Mouse (Mus musculus): ENCODE data around the gene Tmem56. TPM values are rescaled to one million over a fixed set of nuclear protein-coding genes. Genes with fewer than 3 reads are reported as not detected.

The Tmem56 gene
- polyA plus RNA-seq, 1 experiment: 1.1 TPM

DNA sequence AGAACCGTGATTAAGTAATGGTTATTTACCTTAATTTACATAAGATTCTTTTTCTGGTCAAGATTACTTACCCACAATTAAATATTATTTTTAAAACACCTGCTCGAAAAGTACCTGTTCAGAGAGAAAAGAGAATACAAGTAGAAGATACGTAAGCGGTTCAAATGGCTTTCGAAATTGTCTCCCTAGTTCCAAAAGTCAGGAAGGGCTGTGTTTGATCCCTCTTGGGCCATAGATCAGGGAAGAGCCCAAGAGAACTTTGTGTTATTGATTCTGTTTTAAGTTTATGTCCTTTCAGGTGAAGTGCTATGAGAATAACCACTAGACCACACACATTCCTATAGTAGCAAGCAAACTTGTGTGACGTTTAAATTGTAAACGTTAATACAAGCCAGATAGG lies 95.4 kb downstream of the Tmem56 start:
- Histone ChIP-seq H3K4me1 (ENCODE audit: control insufficient read depth) (peaks cover 8% of the 10 kb centered on the region), H3K27me3 (ENCODE audit: control insufficient read depth) (peaks cover 7% of the 10 kb centered on the region), H3K36me3 (ENCODE audit: control insufficient read depth) (no peaks in the 10 kb centered on the region), H3K4me3 (replicated peaks) (no peak overlapping the region), H3K9me3 (ENCODE audit: control insufficient read depth, low read length) (no peaks in the 10 kb centered on the region)
- no peak for TF ChIP-seq TAL1 (IDR thresholded peaks at IDR 0.05; ENCODE audit: low read length)
- TF ChIP-seq GATA1 (IDR thresholded peaks at IDR 0.05; ENCODE audit: low read length): no peak

DNA sequence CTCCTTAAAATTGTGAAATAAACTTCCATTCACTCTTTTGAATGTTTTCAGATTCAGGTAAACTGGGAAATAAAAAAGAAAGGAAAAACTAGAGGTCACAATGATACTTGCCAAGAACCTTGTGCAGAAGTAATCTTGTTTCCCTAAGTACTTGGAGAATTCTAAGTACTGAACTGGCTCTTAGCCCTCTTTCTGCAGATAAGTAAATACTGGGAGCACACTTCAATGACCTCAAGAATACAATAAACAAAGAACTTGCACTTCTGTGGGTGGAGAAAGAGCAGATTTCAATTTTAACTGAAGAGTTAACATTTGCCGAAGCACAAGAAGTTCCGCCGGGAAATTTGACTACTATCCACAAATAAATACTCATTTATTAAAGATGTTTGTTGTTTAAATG lies 96.0 kb downstream of the Tmem56 start:
- Histone ChIP-seq H3K36me3 (ENCODE audit: control insufficient read depth) (no peaks in the 10 kb centered on the region), H3K4me1 (ENCODE audit: control insufficient read depth) (peaks cover 8% of the 10 kb centered on the region), H3K9me3 (ENCODE audit: control insufficient read depth, low read length) (no peaks in the 10 kb centered on the region), H3K4me3 (replicated peaks) (no peak overlapping the region), H3K27me3 (ENCODE audit: control insufficient read depth) (peaks cover 1% of the 10 kb centered on the region; the same call in 1 of the 2 replicates)
- no peak for TF ChIP-seq TAL1 (IDR thresholded peaks at IDR 0.05; ENCODE audit: low read length)
- no peak for TF ChIP-seq GATA1 (IDR thresholded peaks at IDR 0.05; ENCODE audit: low read length)

DNA sequence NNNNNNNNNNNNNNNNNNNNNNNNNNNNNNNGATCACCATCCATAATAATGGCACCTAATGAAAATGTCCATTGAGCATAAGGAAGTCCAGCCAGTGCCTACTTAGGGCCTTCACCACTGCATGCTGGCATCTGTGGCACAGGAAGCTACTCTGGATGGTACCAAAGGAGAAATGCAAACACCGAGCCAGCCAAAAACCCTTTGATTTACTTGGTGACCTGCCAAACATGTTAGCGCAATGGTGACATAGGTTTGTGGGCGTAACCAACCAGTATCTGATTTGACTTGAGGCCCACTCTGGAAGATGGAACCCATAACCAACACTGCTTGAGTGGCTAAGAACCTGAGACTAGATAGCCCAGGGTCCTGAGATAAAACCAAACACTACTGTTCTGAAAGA lies 97.7 kb downstream of the Tmem56 start:
- H3K4me3 ChIP-seq (replicated peaks): no peak overlapping the region
- H3K4me1 ChIP-seq (ENCODE audit: control insufficient read depth): peaks cover 8% of the 10 kb centered on the region
- no peaks in the 10 kb centered on the region for H3K36me3 ChIP-seq (ENCODE audit: control insufficient read depth)
- H3K27me3 ChIP-seq (ENCODE audit: control insufficient read depth): no peaks in the 10 kb centered on the region
- no peaks in the 10 kb centered on the region for H3K9me3 ChIP-seq (ENCODE audit: control insufficient read depth, low read length)
- TF ChIP-seq GATA1 (IDR thresholded peaks at IDR 0.05; ENCODE audit: low read length) (no peak), TAL1 (IDR thresholded peaks at IDR 0.05; ENCODE audit: low read length) (no peak)

GRCm38 (mm10) chr3:121176011-121176410 lies 106.9 kb downstream of the Tmem56 start:
- H3K4me3 ChIP-seq (replicated peaks): no peak overlapping the region
- TF ChIP-seq TAL1 (IDR thresholded peaks at IDR 0.05; ENCODE audit: low read length) (no peak), GATA1 (IDR thresholded peaks at IDR 0.05; ENCODE audit: low read length) (no peak)
- peaks cover 24% of the 10 kb centered on the region for H3K4me1 ChIP-seq (ENCODE audit: control insufficient read depth)
- no peaks in the 10 kb centered on the region for H3K36me3 ChIP-seq (ENCODE audit: control insufficient read depth)
- H3K27me3 ChIP-seq (ENCODE audit: control insufficient read depth): no peaks in the 10 kb centered on the region
- H3K9me3 ChIP-seq (ENCODE audit: control insufficient read depth, low read length): peaks cover 3% of the 10 kb centered on the region

DNA sequence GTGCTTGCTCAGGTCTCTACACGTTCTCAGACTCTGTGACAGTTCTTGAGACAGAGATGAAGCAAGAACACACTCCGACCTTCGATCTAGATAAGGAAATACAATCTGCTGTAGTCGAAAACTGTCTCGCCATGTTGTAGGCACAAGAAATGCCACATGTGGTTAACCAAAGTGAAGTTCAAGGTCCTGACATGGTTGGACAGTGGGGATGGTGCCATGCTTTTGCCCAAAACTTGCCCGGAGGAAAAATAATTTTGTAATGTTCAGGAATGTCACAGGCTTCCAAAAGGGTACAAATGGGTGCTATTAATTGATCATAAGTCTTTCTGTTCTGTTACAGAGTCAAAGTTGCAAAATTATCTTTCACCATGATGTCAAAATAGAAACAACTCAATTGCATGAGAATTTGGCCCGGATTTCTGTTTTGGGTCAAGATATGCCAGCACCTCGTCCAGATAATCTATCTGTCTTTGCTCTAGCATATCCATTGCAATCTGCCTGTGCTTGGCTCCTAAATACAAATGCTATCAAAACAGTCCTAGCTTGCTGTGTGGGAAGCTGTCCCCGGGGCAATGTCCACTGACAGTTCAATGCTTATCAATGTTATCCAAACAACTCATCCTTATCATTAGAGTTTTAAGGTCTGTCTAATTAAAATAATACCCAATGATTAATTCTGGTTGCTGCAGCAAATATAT lies 108.5 kb downstream of the Tmem56 start:
- Histone ChIP-seq H3K27me3 (ENCODE audit: control insufficient read depth) (no peaks in the 10 kb centered on the region), H3K9me3 (ENCODE audit: control insufficient read depth, low read length) (peaks cover 3% of the 10 kb centered on the region), H3K36me3 (ENCODE audit: control insufficient read depth) (no peaks in the 10 kb centered on the region), H3K4me1 (ENCODE audit: control insufficient read depth) (peaks cover 40% of the 10 kb centered on the region), H3K4me3 (replicated peaks) (no peak overlapping the region)
- TF ChIP-seq TAL1 (IDR thresholded peaks at IDR 0.05; ENCODE audit: low read length): no peak
- no peak for TF ChIP-seq GATA1 (IDR thresholded peaks at IDR 0.05; ENCODE audit: low read length)

GRCm38 (mm10) chr3:121172718-121173117 lies 110.2 kb downstream of the Tmem56 start:
- H3K4me1 ChIP-seq (ENCODE audit: control insufficient read depth): peaks cover 44% of the 10 kb centered on the region
- no peaks in the 10 kb centered on the region for H3K27me3 ChIP-seq (ENCODE audit: control insufficient read depth)
- no peak overlapping the region for H3K4me3 ChIP-seq (replicated peaks)
- H3K36me3 ChIP-seq (ENCODE audit: control insufficient read depth): no peaks in the 10 kb centered on the region
- peaks cover 3% of the 10 kb centered on the region for H3K9me3 ChIP-seq (ENCODE audit: control insufficient read depth, low read length)
- TF ChIP-seq GATA1 (IDR thresholded peaks at IDR 0.05; ENCODE audit: low read length) (no peak), TAL1 (IDR thresholded peaks at IDR 0.05; ENCODE audit: low read length) (no peak)

DNA sequence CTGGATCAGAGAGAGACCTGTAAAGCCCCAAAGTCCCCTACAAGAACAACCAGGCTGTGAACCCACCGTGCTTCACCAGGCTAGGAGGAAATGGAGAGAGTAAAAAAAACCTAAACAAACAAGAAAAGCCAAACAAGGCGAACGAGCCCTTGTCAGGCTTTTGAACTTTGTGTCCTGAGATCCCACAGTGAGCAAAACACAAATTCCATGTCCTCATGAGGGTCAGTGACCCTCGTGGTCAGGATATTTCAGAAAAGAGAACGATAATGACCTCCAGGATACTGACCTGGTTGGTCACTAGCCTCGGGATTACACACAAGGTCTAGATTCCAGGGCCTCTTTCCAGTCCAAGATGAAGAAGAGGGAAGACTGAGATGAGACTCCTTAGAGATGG lies 111.0 kb downstream of the Tmem56 start:
- peaks cover 44% of the 10 kb centered on the region for H3K4me1 ChIP-seq (ENCODE audit: control insufficient read depth)
- H3K36me3 ChIP-seq (ENCODE audit: control insufficient read depth): no peaks in the 10 kb centered on the region
- H3K9me3 ChIP-seq (ENCODE audit: control insufficient read depth, low read length): peaks cover 3% of the 10 kb centered on the region
- H3K27me3 ChIP-seq (ENCODE audit: control insufficient read depth): no peaks in the 10 kb centered on the region
- TF ChIP-seq GATA1 (IDR thresholded peaks at IDR 0.05; ENCODE audit: low read length) (no peak), TAL1 (IDR thresholded peaks at IDR 0.05; ENCODE audit: low read length) (no peak)
- H3K4me3 ChIP-seq (replicated peaks): peak overlapping the region; percentile 80

- peaks cover 5% of the 10 kb centered on the region for H3K9me3 ChIP-seq (ENCODE audit: control insufficient read depth, low read length)
- H3K4me1 ChIP-seq (ENCODE audit: control insufficient read depth): peaks cover 44% of the 10 kb centered on the region
- H3K4me3 ChIP-seq (replicated peaks): peak within 1 kb of the TSS; percentile 80
- H3K27me3 ChIP-seq (ENCODE audit: control insufficient read depth): no peaks in the 10 kb centered on the region
- H3K36me3 ChIP-seq (ENCODE audit: control insufficient read depth): peaks cover 4% of the 10 kb centered on the region; the same call in 1 of the 2 replicates
- no peak for TF ChIP-seq TAL1 (IDR thresholded peaks at IDR 0.05; ENCODE audit: low read length)
- TF ChIP-seq GATA1 (IDR thresholded peaks at IDR 0.05; ENCODE audit: low read length): no peak
Measured at GRCm38 (mm10) chr3:121171243-121171871, 111.5 kb downstream of the Tmem56 start, which contains the start of gene Rwdd3. TSS of gene Rwdd3 (minus strand) at chr3:121171695.

GRCm38 (mm10) chr3:121170631-121171030 lies 112.3 kb downstream of the Tmem56 start:
- Histone ChIP-seq H3K4me3 (replicated peaks) (peak overlapping the region; percentile 80), H3K9me3 (ENCODE audit: control insufficient read depth, low read length) (peaks cover 5% of the 10 kb centered on the region), H3K27me3 (ENCODE audit: control insufficient read depth) (no peaks in the 10 kb centered on the region), H3K4me1 (ENCODE audit: control insufficient read depth) (peaks cover 44% of the 10 kb centered on the region), H3K36me3 (ENCODE audit: control insufficient read depth) (peaks cover 5% of the 10 kb centered on the region; the same call in 1 of the 2 replicates)
- no peak for TF ChIP-seq TAL1 (IDR thresholded peaks at IDR 0.05; ENCODE audit: low read length)
- no peak for TF ChIP-seq GATA1 (IDR thresholded peaks at IDR 0.05; ENCODE audit: low read length)
